In the genomic region with DNA sequence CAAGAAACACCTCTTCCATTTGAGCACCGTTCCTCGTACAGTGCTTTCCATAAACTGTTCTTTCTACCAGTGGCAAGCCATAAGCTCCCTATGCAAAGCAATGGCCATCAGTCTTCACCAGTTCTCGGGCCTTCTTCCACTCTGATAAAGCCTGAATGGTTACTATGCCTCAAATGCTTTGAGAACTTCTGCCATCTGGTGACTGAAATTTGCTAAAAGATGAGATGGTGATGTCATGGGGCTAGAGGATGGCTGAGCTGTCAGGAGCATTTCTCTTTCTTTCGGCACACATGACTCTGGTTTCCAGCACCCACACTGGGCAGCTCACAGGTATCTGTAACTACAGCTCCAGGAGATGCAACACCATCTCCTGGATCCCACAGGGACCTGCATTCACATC, we compare ENCODE assay signal across 9 mouse cellular contexts. TPM values are rescaled to one million over a fixed set of nuclear protein-coding genes. Genes with fewer than 3 reads are reported as not detected.
DNase-seq lines count a peak whose midpoint lies in the region; ATAC-seq and TF ChIP-seq lines count a peak whose summit lies in the region.
"Had no signal": no experiment of that assay in that cellular context is flagged by ENCODE, and none has a peak within 500 bp of the region (broad histone marks: within the 10 kb centered on the region; RNA-seq: fewer than 3 reads in every experiment).

No protein-coding gene starts in this region.

- TF ChIP-seq CTCF in Patski (IDR thresholded peaks at IDR 0.05) = peak; percentile 67
- peak; percentile 71 for TF ChIP-seq CTCF in layer of hippocampus, adult 2 months (conservative IDR thresholded peaks at IDR 0.05)
- TF ChIP-seq CTCF in stomach, postnatal 0 days (IDR thresholded peaks at IDR 0.05; ENCODE audit: low read depth) = peak; percentile 70

- H3K4me1 ChIP-seq in kidney, embryonic 16.5 days (ENCODE audit: insufficient read depth, low read length) = no peaks in the 10 kb centered on the region
- no peaks in the 10 kb centered on the region for H3K4me1 ChIP-seq in kidney, embryonic 15.5 days
- no peaks in the 10 kb centered on the region for H3K4me1 ChIP-seq in stomach, postnatal 0 days (replicated peaks; ENCODE audit: control insufficient read depth, insufficient read depth)

- peak; percentile 49; the same call in 1 of the 2 replicates for ATAC-seq in kidney, embryonic 16.5 days (ENCODE audit: low FRiP score, low TSS enrichment)
- no peak; the same call in 1 of the 2 replicates for ATAC-seq in kidney, embryonic 15.5 days (replicated peaks; ENCODE audit: low FRiP score)
- ATAC-seq in Patski = peak; percentile 62
- ATAC-seq in stomach, postnatal 0 days (ENCODE audit: low FRiP score, low TSS enrichment) = no peak
- no peak for ATAC-seq in monocyte, adult 5-6 weeks (replicated peaks; ENCODE audit: insufficient number of reproducible peaks, low FRiP score, low TSS enrichment, poor library complexity, severe bottlenecking)

- no peaks in the 10 kb centered on the region for H3K36me3 ChIP-seq in kidney, embryonic 16.5 days (ENCODE audit: insufficient read depth, low read length)
- no peaks in the 10 kb centered on the region for H3K36me3 ChIP-seq in kidney, embryonic 15.5 days
- no peaks in the 10 kb centered on the region for H3K36me3 ChIP-seq in stomach, postnatal 0 days (ENCODE audit: control insufficient read depth, insufficient read depth, low read length)

- no peaks in the 10 kb centered on the region for H3K9me3 ChIP-seq in kidney, embryonic 16.5 days (ENCODE audit: low read length)
- H3K9me3 ChIP-seq in kidney, embryonic 15.5 days (replicated peaks) = no peaks in the 10 kb centered on the region
- no peaks in the 10 kb centered on the region for H3K9me3 ChIP-seq in stomach, postnatal 0 days (ENCODE audit: control insufficient read depth, low read length)
- H3K9me3 ChIP-seq: megakaryocyte, embryonic 14.5 days had no signal

- H3K9ac ChIP-seq in kidney, embryonic 16.5 days (replicated peaks; ENCODE audit: low read length) = no peak overlapping the region
- no peak overlapping the region for H3K9ac ChIP-seq in kidney, embryonic 15.5 days
- H3K9ac ChIP-seq in stomach, postnatal 0 days (ENCODE audit: low read length) = no peak overlapping the region

- H3K4me3 ChIP-seq in kidney, embryonic 16.5 days (ENCODE audit: low read length) = no peak overlapping the region
- H3K4me3 ChIP-seq in kidney, embryonic 15.5 days (replicated peaks) = no peak overlapping the region
- H3K4me3 ChIP-seq in layer of hippocampus, adult 2 months = no peak overlapping the region
- H3K4me3 ChIP-seq in stomach, postnatal 0 days (ENCODE audit: low read depth, low read length) = no peak overlapping the region
- H3K4me3 ChIP-seq: megakaryocyte, embryonic 14.5 days had no signal

- in situ Hi-C loops in Patski (cut with MboI; ENCODE audit: low pct_unique_long_range_greater_than_20kb) = loop anchor here (5.0 to 10.0 kb wide), 3 partner anchors 172 to 495 kb away; no protein-coding TSS in a partner anchor

- POLR2A ChIA-PET in Patski (lab: Charles Lee) = interaction anchor here (0.6 to 1.1 kb wide), 2 partner anchors 11 to 872 kb away, joined by 3 to 4 read pairs; no protein-coding TSS in a partner anchor

- 75% methylated on average over 4 of the region's 4 CpGs for WGBS in kidney, embryonic 16.5 days
- 83% methylated on average over 4 of the region's 4 CpGs for WGBS in kidney, embryonic 15.5 days
- WGBS in stomach, postnatal 0 days = 60% methylated on average over 4 of the region's 4 CpGs

- H3K4me2 ChIP-seq in kidney, embryonic 16.5 days (replicated peaks; ENCODE audit: low read depth, low read length) = no peak overlapping the region
- H3K4me2 ChIP-seq in kidney, embryonic 15.5 days = no peak overlapping the region
- H3K4me2 ChIP-seq in stomach, postnatal 0 days (replicated peaks; ENCODE audit: low read depth) = no peak overlapping the region

- CTCF ChIA-PET in Patski (lab: Charles Lee) = interaction anchor here (1.1 to 2.0 kb wide), 6 partner anchors 8 to 501 kb away, joined by 3 to 9 read pairs (median 6); no protein-coding TSS in a partner anchor

- H3K27me3 ChIP-seq in kidney, embryonic 16.5 days (ENCODE audit: insufficient read depth, low read length) = no peaks in the 10 kb centered on the region
- no peaks in the 10 kb centered on the region for H3K27me3 ChIP-seq in kidney, embryonic 15.5 days
- H3K27me3 ChIP-seq in Patski = no peaks in the 10 kb centered on the region
- H3K27me3 ChIP-seq in stomach, postnatal 0 days (ENCODE audit: control insufficient read depth, insufficient read depth, low read length) = no peaks in the 10 kb centered on the region
- H3K27me3 ChIP-seq: megakaryocyte, embryonic 14.5 days had no signal

- H3K27ac ChIP-seq in kidney, embryonic 16.5 days (ENCODE audit: low read length) = no peak overlapping the region
- H3K27ac ChIP-seq in kidney, embryonic 15.5 days = no peak overlapping the region
- no peak overlapping the region for H3K27ac ChIP-seq in layer of hippocampus, adult 2 months
- no peak overlapping the region for H3K27ac ChIP-seq in stomach, postnatal 0 days (replicated peaks)

- no peak for DNase-seq in Patski (ENCODE audit: low read depth, low spot score)
- peak; percentile 5 for DNase-seq in cerebellum, adult 9-11 months
- DNase-seq in layer of hippocampus, adult 2 months (ENCODE audit: low spot score in 2 of 2) = peak; percentile 42 to 43
- no peak for DNase-seq in stomach, postnatal 0 days (ENCODE audit: low spot score)
- DNase-seq in spleen, adult 18-20 months = no peak

- TF ChIP-seq EP300 in stomach, postnatal 0 days (optimal IDR thresholded peaks at IDR 0.05) = no peak

RNA-seq across cellular contexts. Expression of gene Tfg, which starts 40.1 kb away (rescaled TPM):
- polyA plus RNA-seq in kidney, embryonic 16.5 days (2015; fragmentation: Nextera tagmentation; extraction: Ambion mirVana) = 152 and 154 TPM in 2 replicates
- 147 and 148 TPM in 2 replicates for polyA plus RNA-seq in kidney, embryonic 15.5 days (2015; fragmentation: Nextera tagmentation; extraction: Ambion mirVana)
- polyA plus RNA-seq in Patski (2021) = 104 TPM
- 10 to 100 TPM; 54.2 to 55.3 TPM for total RNA-seq in layer of hippocampus, adult 2 months (2021)
- polyA plus RNA-seq in stomach, postnatal 0 days (2015; fragmentation: Nextera tagmentation; extraction: Ambion mirVana) = 115 and 117 TPM in 2 replicates
- total RNA-seq in monocyte, adult 5-6 weeks (2017) = 24.6 to 34.5 TPM (median 31.7 TPM) in 3 replicates

Comparison
In these comparisons a context has a peak if more than half of its experiments do, and no peak if none do; other contexts are left out.
1. ATAC-seq: peak in kidney, embryonic 16.5 days (single experiment) and Patski (single experiment); none in kidney, embryonic 15.5 days (single experiment), stomach, postnatal 0 days (single experiment) and monocyte, adult 5-6 weeks (single experiment).
2. DNase-seq: peak in cerebellum, adult 9-11 months (single experiment) and layer of hippocampus, adult 2 months (2 of 2); none in Patski (single experiment), stomach, postnatal 0 days (single experiment) and spleen, adult 18-20 months (0 of 2).
3. Peak in every context shown above with its lines, with median percentiles within 50 percentile points of each other: CTCF ChIP-seq.